ENCODE assay signal across 11 mouse cellular contexts in the genomic region with DNA sequence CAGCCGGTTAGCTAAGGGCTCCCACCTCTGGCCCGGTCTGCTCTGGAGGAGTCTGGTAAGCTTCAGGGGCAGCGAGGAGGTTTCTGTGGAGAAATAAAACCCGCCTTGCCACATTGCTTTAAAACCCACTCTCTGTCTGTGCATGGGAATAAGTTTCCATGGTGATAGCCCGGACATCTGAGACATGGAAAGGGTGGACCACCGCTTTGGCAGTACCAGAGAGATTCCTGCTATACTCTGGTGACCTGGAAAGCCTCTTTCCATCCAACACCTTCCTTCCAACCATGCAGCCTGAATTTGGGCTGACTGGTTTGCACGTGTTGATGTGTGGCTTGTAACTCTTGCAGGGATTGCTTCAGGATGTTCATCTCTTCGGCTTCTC. TPM values are rescaled to one million over a fixed set of nuclear protein-coding genes. Genes with fewer than 3 reads are reported as not detected.
A peak's percentile ranks its signal among the peaks of the same experiment; 100 is the strongest.
DNase-seq lines count a peak whose midpoint lies in the region; ATAC-seq lines count a peak whose summit lies in the region.
"Had no signal": no experiment of that assay in that cellular context is flagged by ENCODE, and none has a peak within 500 bp of the region (broad histone marks: within the 10 kb centered on the region; RNA-seq: fewer than 3 reads in every experiment).

No protein-coding gene starts in this region.

- no peaks in the 10 kb centered on the region for H3K9me3 ChIP-seq in kidney, embryonic 16.5 days (ENCODE audit: low read length)
- no peaks in the 10 kb centered on the region for H3K9me3 ChIP-seq in hindbrain, embryonic 13.5 days
- H3K9me3 ChIP-seq in midbrain, embryonic 15.5 days: no peaks in the 10 kb centered on the region
- H3K9me3 ChIP-seq: G1E had no signal

- H3K27ac ChIP-seq in kidney, embryonic 16.5 days (ENCODE audit: low read length): peak overlapping the region; percentile 79
- peak overlapping the region; percentile 52; the same call in 1 of the 2 replicates for H3K27ac ChIP-seq in hindbrain, embryonic 13.5 days
- peak overlapping the region; percentile 31; the same call in 1 of the 2 replicates for H3K27ac ChIP-seq in midbrain, embryonic 15.5 days

- WGBS in kidney, embryonic 16.5 days: 32% methylated on average over 8 of the region's 8 CpGs
- 26% methylated on average over 8 of the region's 8 CpGs for WGBS in hindbrain, embryonic 13.5 days
- 16% methylated on average over 8 of the region's 8 CpGs for WGBS in midbrain, embryonic 15.5 days

- H3K36me3 ChIP-seq in kidney, embryonic 16.5 days (ENCODE audit: insufficient read depth, low read length): no peaks in the 10 kb centered on the region
- H3K36me3 ChIP-seq in hindbrain, embryonic 13.5 days: no peaks in the 10 kb centered on the region
- no peaks in the 10 kb centered on the region for H3K36me3 ChIP-seq in midbrain, embryonic 15.5 days (replicated peaks)
- H3K36me3 ChIP-seq: G1E had no signal

- ATAC-seq in kidney, embryonic 16.5 days (ENCODE audit: low FRiP score, low TSS enrichment): peak; percentile 46
- no peak for ATAC-seq in hindbrain, embryonic 13.5 days (ENCODE audit: low FRiP score)
- peak; percentile 52; the same call in 1 of the 2 replicates for ATAC-seq in midbrain, embryonic 15.5 days (replicated peaks)

- peaks cover 40% of the 10 kb centered on the region for H3K4me1 ChIP-seq in kidney, embryonic 16.5 days (ENCODE audit: insufficient read depth, low read length)
- H3K4me1 ChIP-seq in hindbrain, embryonic 13.5 days (replicated peaks): peaks cover 47% of the 10 kb centered on the region
- peaks cover 24% of the 10 kb centered on the region for H3K4me1 ChIP-seq in midbrain, embryonic 15.5 days

- H3K4me2 ChIP-seq in kidney, embryonic 16.5 days (replicated peaks; ENCODE audit: low read depth, low read length): no peak overlapping the region
- no peak overlapping the region for H3K4me2 ChIP-seq in hindbrain, embryonic 13.5 days
- no peak overlapping the region for H3K4me2 ChIP-seq in midbrain, embryonic 15.5 days

- no peaks in the 10 kb centered on the region for H3K27me3 ChIP-seq in kidney, embryonic 16.5 days (ENCODE audit: insufficient read depth, low read length)
- no peaks in the 10 kb centered on the region for H3K27me3 ChIP-seq in hindbrain, embryonic 13.5 days
- H3K27me3 ChIP-seq in midbrain, embryonic 15.5 days (replicated peaks): no peaks in the 10 kb centered on the region

- H3K4me3 ChIP-seq in kidney, embryonic 16.5 days (ENCODE audit: low read length): no peak overlapping the region
- H3K4me3 ChIP-seq in hindbrain, embryonic 13.5 days: no peak overlapping the region
- H3K4me3 ChIP-seq in midbrain, embryonic 15.5 days: no peak overlapping the region

- peak; percentile 21 for DNase-seq in embryo, embryonic 10 days (ENCODE audit: low spot score)
- DNase-seq in embryo, embryonic 10.5 days (ENCODE audit: low spot score): no peak
- no peak for DNase-seq in kidney, adult 11 months
- DNase-seq in gastrocnemius, postnatal 4 days (ENCODE audit: low spot score in 2 of 2): no peak
- no peak for DNase-seq in urinary bladder, postnatal 25 days (ENCODE audit: low spot score)
- DNase-seq: cerebellum, adult 18-20 months had no signal

- 0 out of 2 replicates have a peak overlapping the region, but pooled peaks have one; percentile 23 for H3K9ac ChIP-seq in kidney, embryonic 16.5 days (replicated peaks; ENCODE audit: low read length)
- H3K9ac ChIP-seq in hindbrain, embryonic 13.5 days: 0 out of 2 replicates have a peak overlapping the region, but pooled peaks have one; percentile 24
- H3K9ac ChIP-seq in midbrain, embryonic 15.5 days: no peak overlapping the region

RNA-seq across cellular contexts. Expression of gene Mrc2, which starts 21.2 kb away (rescaled TPM):
- polyA plus RNA-seq in kidney, embryonic 16.5 days (2015; fragmentation: Nextera tagmentation; extraction: Ambion mirVana): 20.3 and 21.3 TPM in 2 replicates
- 5.3 and 5.5 TPM in 2 replicates for polyA plus RNA-seq in hindbrain, embryonic 13.5 days (2015; fragmentation: Nextera tagmentation; extraction: Ambion mirVana)
- polyA plus RNA-seq in midbrain, embryonic 15.5 days (2015; fragmentation: Nextera tagmentation; extraction: Ambion mirVana): 5.8 and 6.8 TPM in 2 replicates
- 10 to 100 TPM; 78.1 to 79.3 TPM for total RNA-seq in gastrocnemius, postnatal 4 days (2021)
- total RNA-seq: megakaryocyte-erythroid progenitor cell, adult 5-6 weeks had no signal
- polyA plus RNA-seq: G1E had no signal
